Mouse (Mus musculus) thymus, postnatal 14 days (tissue): ENCODE measurements at regions not wholly inside any gene's neighbourhood (a gene's known extent, or its start where the extent isn't known, plus 50 kb on each side); places are given as distances from the start of the nearest gene placed in this dataset.

Source experiments
- DNase-seq: peaks from one replicate; pipeline ENCODE4 v3.0.0; 2021

GRCm38 (mm10) chr11:63502181-63502580 lies 373.4 kb downstream of the Pmp22 start:
- DNase-seq, result no peak

- no peak for DNase-seq
These were observed 378.6 kb downstream of the Pmp22 start for GRCm38 (mm10) chr11:63507387-63507786.

GRCm38 (mm10) chr11:63508727-63509126 lies 379.9 kb downstream of the Pmp22 start:
- no peak for DNase-seq

GRCm38 (mm10) chr11:63510611-63511010 lies 381.8 kb downstream of the Pmp22 start:
- DNase-seq, result no peak

GRCm38 (mm10) chr11:63514615-63515014 lies 385.8 kb downstream of the Pmp22 start:
- DNase-seq, result no peak

GRCm38 (mm10) chr11:63518847-63519246 lies 390.1 kb downstream of the Pmp22 start:
- no peak for DNase-seq

GRCm38 (mm10) chr11:63524254-63524653 lies 395.5 kb downstream of the Pmp22 start:
- no peak for DNase-seq

- no peak for DNase-seq
These were observed 396.6 kb downstream of the Pmp22 start for GRCm38 (mm10) chr11:63525431-63525830.

GRCm38 (mm10) chr11:63525956-63526355 lies 396.1 kb downstream of the Hs3st3b1 start:
- no peak for DNase-seq

- DNase-seq, result no peak
These were observed 389.3 kb downstream of the Hs3st3b1 start for GRCm38 (mm10) chr11:63532752-63533151.

- no peak for DNase-seq
These were observed 388.4 kb downstream of the Hs3st3b1 start for GRCm38 (mm10) chr11:63533555-63534200.

GRCm38 (mm10) chr11:63537693-63538092 lies 384.4 kb downstream of the Hs3st3b1 start:
- no peak for DNase-seq

- DNase-seq, result no peak
These were observed 378.0 kb downstream of the Hs3st3b1 start for GRCm38 (mm10) chr11:63543971-63544696.

- DNase-seq, result no peak
These were observed 376.6 kb downstream of the Hs3st3b1 start for GRCm38 (mm10) chr11:63545516-63545915.

- DNase-seq, result no peak
These were observed 361.6 kb downstream of the Hs3st3b1 start for GRCm38 (mm10) chr11:63560466-63560865.

GRCm38 (mm10) chr11:63562696-63563095 lies 359.4 kb downstream of the Hs3st3b1 start:
- DNase-seq, result no peak

- DNase-seq, result no peak
These were observed 356.4 kb downstream of the Hs3st3b1 start for GRCm38 (mm10) chr11:63565471-63566232.

GRCm38 (mm10) chr11:63569785-63570479 lies 352.2 kb downstream of the Hs3st3b1 start:
- no peak for DNase-seq

GRCm38 (mm10) chr11:63570646-63571045 lies 351.4 kb downstream of the Hs3st3b1 start:
- DNase-seq, result no peak

- no peak for DNase-seq
These were observed 348.8 kb downstream of the Hs3st3b1 start for GRCm38 (mm10) chr11:63573271-63573670.

- DNase-seq, result no peak
These were observed 338.8 kb downstream of the Hs3st3b1 start for GRCm38 (mm10) chr11:63583321-63583720.

GRCm38 (mm10) chr11:63585216-63585869 lies 336.7 kb downstream of the Hs3st3b1 start:
- no peak for DNase-seq

GRCm38 (mm10) chr11:63620220-63620619 lies 301.9 kb downstream of the Hs3st3b1 start:
- DNase-seq, result no peak
